Mouse (Mus musculus): ENCODE measurements around the gene Usmg5. TPM values are rescaled to one million over a fixed set of nuclear protein-coding genes. Genes with fewer than 3 reads are reported as not detected.
"Not testable (repeated sequence)": the region's sequence is repeated elsewhere in the genome, so short reads cannot be mapped to it uniquely, and the experiment has no call there.

The Usmg5 gene
- 714 TPM for polyA plus RNA-seq (2021)

- DNase-seq (ENCODE audit: low read depth, low spot score) (peak; percentile 64), ATAC-seq (peak; percentile 96)
- in situ Hi-C loops (cut with MboI; ENCODE audit: low pct_unique_long_range_greater_than_20kb): no loop called here
- ChIA-PET POLR2A (interaction anchor here (0.9 to 2.1 kb wide), 4 partner anchors 10 to 23 kb away, joined by 3 to 9 read pairs (median 4); partner anchors contain the start of gene Taf5), CTCF (interaction anchor here (1.0 to 1.6 kb wide), 3 partner anchors 9 to 24 kb away, joined by 3 to 6 read pairs (median 5); no protein-coding TSS in a partner anchor)
- TF ChIP-seq CTCF (IDR thresholded peaks at IDR 0.05): no peak
- no peaks in the 10 kb centered on the region for H3K27me3 ChIP-seq
Measured at GRCm38 (mm10) chr19:47090550-47091156, at the start of gene Usmg5, which contains the start of gene Pdcd11. Gene Usmg5, minus strand, starts transcription at chr19:47090647. Gene Pdcd11, plus strand, starts transcription at chr19:47090768.

GRCm38 (mm10) chr19:47139611-47140010 lies 49.2 kb upstream of the Usmg5 start:
- H3K27me3 ChIP-seq; ATAC-seq; DNase-seq (ENCODE audit: low read depth, low spot score); in situ Hi-C loops (cut with MboI; ENCODE audit: low pct_unique_long_range_greater_than_20kb): not testable (repeated sequence)
- ChIA-PET POLR2A (interaction anchor here (0.7 to 1.5 kb wide), 2 partner anchors 15 to 22 kb away, joined by 3 to 4 read pairs; no protein-coding TSS in a partner anchor), CTCF (interaction anchor here (1.0 to 1.3 kb wide), 3 partner anchors 10 to 29 kb away, joined by 3 read pairs; no protein-coding TSS in a partner anchor)

- ChIA-PET CTCF (interaction anchor here (1.0 to 3.1 kb wide), 3 partner anchors 16 to 32 kb away, joined by 3 to 7 read pairs (median 3); no protein-coding TSS in a partner anchor), POLR2A (interaction anchor here (0.7 kb wide), 1 partner anchor 85 kb away, joined by 5 read pairs; no protein-coding TSS in a partner anchor)
- TF ChIP-seq CTCF (IDR thresholded peaks at IDR 0.05): no peak
- in situ Hi-C loops (cut with MboI; ENCODE audit: low pct_unique_long_range_greater_than_20kb): no loop called here
- ATAC-seq: no peak
- H3K27me3 ChIP-seq: no peaks in the 10 kb centered on the region
- no peak for DNase-seq (ENCODE audit: low read depth, low spot score)
Measured at GRCm38 (mm10) chr19:47137771-47138421, 47.4 kb upstream of the Usmg5 start, which contains the start of gene Calhm2. Gene Calhm2, minus strand, starts transcription at chr19:47138294.

GRCm38 (mm10) chr19:47137051-47137581 lies 46.7 kb upstream of the Usmg5 start:
- in situ Hi-C loops (cut with MboI; ENCODE audit: low pct_unique_long_range_greater_than_20kb): no loop called here
- ChIA-PET POLR2A (no interaction called here), CTCF (interaction anchor here (1.0 to 3.1 kb wide), 2 partner anchors 29 to 32 kb away, joined by 3 to 7 read pairs; no protein-coding TSS in a partner anchor)
- no peaks in the 10 kb centered on the region for H3K27me3 ChIP-seq
- no peak for ATAC-seq
- TF ChIP-seq CTCF (IDR thresholded peaks at IDR 0.05): no peak
- no peak for DNase-seq (ENCODE audit: low read depth, low spot score)

GRCm38 (mm10) chr19:47136170-47136569 lies 45.7 kb upstream of the Usmg5 start:
- CTCF ChIA-PET: interaction anchor here (0.8 to 3.1 kb wide), 2 partner anchors 15 to 33 kb away, joined by 3 to 7 read pairs; no protein-coding TSS in a partner anchor
- TF ChIP-seq CTCF (IDR thresholded peaks at IDR 0.05): no peak
- POLR2A ChIA-PET: no interaction called here
- no peaks in the 10 kb centered on the region for H3K27me3 ChIP-seq
- DNase-seq (ENCODE audit: low read depth, low spot score): no peak
- in situ Hi-C loops (cut with MboI; ENCODE audit: low pct_unique_long_range_greater_than_20kb): no loop called here
- no peak for ATAC-seq

- in situ Hi-C loops (cut with MboI; ENCODE audit: low pct_unique_long_range_greater_than_20kb): no loop called here
- H3K27me3 ChIP-seq: no peaks in the 10 kb centered on the region
- DNase-seq (ENCODE audit: low read depth, low spot score) (no peak), ATAC-seq (no peak)
- ChIA-PET POLR2A (no interaction called here), CTCF (interaction anchor here (0.8 to 2.0 kb wide), 4 partner anchors 8 to 32 kb away, joined by 3 to 6 read pairs (median 3); partner anchors contain the start of gene Calhm1)
- no peak for TF ChIP-seq CTCF (IDR thresholded peaks at IDR 0.05)
Measured at GRCm38 (mm10) chr19:47135568-47135967, 45.1 kb upstream of the Usmg5 start.

- ChIA-PET POLR2A (no interaction called here), CTCF (interaction anchor here (1.6 to 2.8 kb wide), 2 partner anchors 12 to 36 kb away, joined by 5 to 8 read pairs; no protein-coding TSS in a partner anchor)
- H3K27me3 ChIP-seq: no peaks in the 10 kb centered on the region
- TF ChIP-seq CTCF (IDR thresholded peaks at IDR 0.05): no peak
- DNase-seq (ENCODE audit: low read depth, low spot score): no peak
- no peak for ATAC-seq
- in situ Hi-C loops (cut with MboI; ENCODE audit: low pct_unique_long_range_greater_than_20kb): no loop called here
Measured at GRCm38 (mm10) chr19:47133161-47133560, 42.7 kb upstream of the Usmg5 start.

- H3K27me3 ChIP-seq: no peaks in the 10 kb centered on the region
Measured at GRCm38 (mm10) chr19:47130551-47131125, 40.2 kb upstream of the Usmg5 start.

GRCm38 (mm10) chr19:47128835-47129234 lies 38.4 kb upstream of the Usmg5 start:
- TF ChIP-seq CTCF (IDR thresholded peaks at IDR 0.05): no peak
- DNase-seq (ENCODE audit: low read depth, low spot score): no peak
- CTCF ChIA-PET: interaction anchor here (1.0 to 1.1 kb wide), 2 partner anchors 10 to 38 kb away, joined by 3 read pairs; no protein-coding TSS in a partner anchor
- H3K27me3 ChIP-seq: no peaks in the 10 kb centered on the region
- in situ Hi-C loops (cut with MboI; ENCODE audit: low pct_unique_long_range_greater_than_20kb): no loop called here
- ATAC-seq: no peak
- POLR2A ChIA-PET: no interaction called here

More at GRCm38 (mm10) chr19:47130551-47131125, 40.2 kb upstream of the Usmg5 start:
- in situ Hi-C loops (cut with MboI; ENCODE audit: low pct_unique_long_range_greater_than_20kb): no loop called here
- no peak for DNase-seq (ENCODE audit: low read depth, low spot score)
- no peak for ATAC-seq
- no peak for TF ChIP-seq CTCF (IDR thresholded peaks at IDR 0.05)
- ChIA-PET CTCF (interaction anchor here (0.9 to 2.7 kb wide), 3 partner anchors 10 to 38 kb away, joined by 3 to 9 read pairs (median 3); no protein-coding TSS in a partner anchor), POLR2A (interaction anchor here (0.5 kb wide), 1 partner anchor 140 kb away, joined by 5 read pairs; no protein-coding TSS in a partner anchor)

GRCm38 (mm10) chr19:47128164-47128563 lies 37.7 kb upstream of the Usmg5 start:
- POLR2A ChIA-PET: no interaction called here
- ATAC-seq (no peak), DNase-seq (ENCODE audit: low read depth, low spot score) (no peak)
- no peaks in the 10 kb centered on the region for H3K27me3 ChIP-seq
- no peak for TF ChIP-seq CTCF (IDR thresholded peaks at IDR 0.05)
- in situ Hi-C loops (cut with MboI; ENCODE audit: low pct_unique_long_range_greater_than_20kb): no loop called here
- CTCF ChIA-PET: interaction anchor here (1.1 kb wide), 1 partner anchor 39 kb away, joined by 3 read pairs; no protein-coding TSS in a partner anchor

Data from Patski (cell line).